Mouse (Mus musculus): ENCODE measurements around the gene Cd46. TPM values are rescaled to one million over a fixed set of nuclear protein-coding genes. Genes with fewer than 3 reads are reported as not detected.
A peak's percentile ranks its signal among the peaks of the same experiment; 100 is the strongest.

Cd46 gene
- total RNA-seq, 1 experiment = 0.40 TPM

- Histone ChIP-seq H3K36me3 (ENCODE audit: control insufficient read depth, insufficient read depth, low read length, poor library complexity, severe bottlenecking) (no peaks in the 10 kb centered on the region; the same call in 1 of the 2 replicates), H3K4me3 (ENCODE audit: insufficient read depth in 1 of 2, low read depth in 1 of 2, low read length in 2 of 2, poor library complexity in 1 of 2, severe bottlenecking in 1 of 2) (peak overlapping the region; percentile 75 to 84), H3K4me1 (ENCODE audit: control insufficient read depth in 2 of 2, insufficient read depth in 2 of 2, low read length in 2 of 2, poor library complexity in 1 of 2) (no peaks in the 10 kb centered on the region), H3K9me3 (ENCODE audit: control insufficient read depth, insufficient read depth, low read depth, low read length) (no peaks in the 10 kb centered on the region), H3K9ac (ENCODE audit: insufficient read depth, low read depth, low read length, poor library complexity, severe bottlenecking) (peak overlapping the region; percentile 91), H3K27ac (ENCODE audit: insufficient read depth, low read depth, low read length, poor library complexity, severe bottlenecking) (no peak overlapping the region)
- TF ChIP-seq CHD2 (IDR thresholded peaks at IDR 0.05; ENCODE audit: low read depth, low read length) (no peak), ZC3H11A (IDR thresholded peaks at IDR 0.05; ENCODE audit: borderline replicate concordance, low read depth, low read length) (no peak), ZNF384 (IDR thresholded peaks at IDR 0.05; ENCODE audit: low read depth, low read length) (no peak), MAFK (IDR thresholded peaks at IDR 0.05; ENCODE audit: insufficient read depth, low read depth, low read length) (no peak)
- in situ Hi-C loops (cut with MboI; ENCODE audit: low sequenced_read_pairs in 2 of 2, unreplicated experiment in 2 of 2) = no loop called here
- DNase-seq (ENCODE audit: low read depth, low spot score) = no peak
These were observed 38.4 kb upstream of the Cd46 start for GRCm38 (mm10) chr1:195130479-195130878.

DNA sequence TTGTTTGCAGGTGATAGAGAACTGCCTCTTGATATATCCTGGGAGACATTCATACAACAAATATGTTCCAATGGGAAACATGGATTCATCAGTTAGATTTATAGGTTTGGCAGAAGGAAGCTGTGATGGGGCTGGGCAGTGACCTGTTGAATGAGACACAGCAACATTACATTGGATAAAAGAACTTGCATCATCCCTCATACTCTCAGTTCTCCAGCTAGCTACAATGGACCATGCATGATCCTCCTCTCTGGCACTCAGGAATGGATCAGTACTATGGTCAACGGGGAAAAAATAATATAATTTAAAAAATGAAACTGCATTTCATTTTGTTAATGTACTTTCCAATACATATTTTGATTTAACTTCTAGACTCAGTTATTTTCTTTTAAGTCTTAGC is 37.8 kb upstream of the Cd46 start:
- no peaks in the 10 kb centered on the region for H3K9me3 ChIP-seq (ENCODE audit: control insufficient read depth, insufficient read depth, low read depth, low read length)
- H3K9ac ChIP-seq (ENCODE audit: insufficient read depth, low read depth, low read length, poor library complexity, severe bottlenecking) = no peak overlapping the region
- DNase-seq (ENCODE audit: low read depth, low spot score) = no peak
- H3K4me3 ChIP-seq (ENCODE audit: insufficient read depth in 1 of 2, low read depth in 1 of 2, low read length in 2 of 2, poor library complexity in 1 of 2, severe bottlenecking in 1 of 2) = no peak overlapping the region
- no peak for TF ChIP-seq CHD2 (IDR thresholded peaks at IDR 0.05; ENCODE audit: low read depth, low read length)
- H3K4me1 ChIP-seq (ENCODE audit: control insufficient read depth in 2 of 2, insufficient read depth in 2 of 2, low read length in 2 of 2, poor library complexity in 1 of 2) = no peaks in the 10 kb centered on the region
- no peak overlapping the region for H3K27ac ChIP-seq (ENCODE audit: insufficient read depth, low read depth, low read length, poor library complexity, severe bottlenecking)
- H3K36me3 ChIP-seq (ENCODE audit: control insufficient read depth, insufficient read depth, low read length, poor library complexity, severe bottlenecking) = no peaks in the 10 kb centered on the region; the same call in 1 of the 2 replicates
- in situ Hi-C loops (cut with MboI; ENCODE audit: low sequenced_read_pairs in 2 of 2, unreplicated experiment in 2 of 2) = no loop called here

GRCm38 (mm10) chr1:195114414-195114813 is 22.4 kb upstream of the Cd46 start:
- Histone ChIP-seq H3K36me3 (ENCODE audit: control insufficient read depth, insufficient read depth, low read length, poor library complexity, severe bottlenecking) (no peaks in the 10 kb centered on the region; the same call in 1 of the 2 replicates), H3K4me3 (ENCODE audit: insufficient read depth in 1 of 2, low read depth in 1 of 2, low read length in 2 of 2, poor library complexity in 1 of 2, severe bottlenecking in 1 of 2) (no peak overlapping the region), H3K4me1 (ENCODE audit: control insufficient read depth in 2 of 2, insufficient read depth in 2 of 2, low read length in 2 of 2, poor library complexity in 1 of 2) (no peaks in the 10 kb centered on the region), H3K9ac (ENCODE audit: insufficient read depth, low read depth, low read length, poor library complexity, severe bottlenecking) (no peak overlapping the region), H3K9me3 (ENCODE audit: control insufficient read depth, insufficient read depth, low read depth, low read length) (no peaks in the 10 kb centered on the region), H3K27ac (ENCODE audit: insufficient read depth, low read depth, low read length, poor library complexity, severe bottlenecking) (no peak overlapping the region)
- DNase-seq (ENCODE audit: low read depth, low spot score) = no peak
- in situ Hi-C loops (cut with MboI; ENCODE audit: low sequenced_read_pairs in 2 of 2, unreplicated experiment in 2 of 2) = no loop called here
- TF ChIP-seq HCFC1 (IDR thresholded peaks at IDR 0.05; ENCODE audit: borderline replicate concordance, insufficient read depth, low read length) (no peak), ZNF384 (IDR thresholded peaks at IDR 0.05; ENCODE audit: low read depth, low read length) (no peak), MAFK (IDR thresholded peaks at IDR 0.05; ENCODE audit: insufficient read depth, low read depth, low read length) (no peak), CHD2 (IDR thresholded peaks at IDR 0.05; ENCODE audit: low read depth, low read length) (no peak), ZC3H11A (IDR thresholded peaks at IDR 0.05; ENCODE audit: borderline replicate concordance, low read depth, low read length) (no peak)

- TF ChIP-seq HCFC1 (IDR thresholded peaks at IDR 0.05; ENCODE audit: borderline replicate concordance, insufficient read depth, low read length) (no peak), ZC3H11A (IDR thresholded peaks at IDR 0.05; ENCODE audit: borderline replicate concordance, low read depth, low read length) (no peak), CHD2 (IDR thresholded peaks at IDR 0.05; ENCODE audit: low read depth, low read length) (no peak), ZNF384 (IDR thresholded peaks at IDR 0.05; ENCODE audit: low read depth, low read length) (no peak), MAFK (IDR thresholded peaks at IDR 0.05; ENCODE audit: insufficient read depth, low read depth, low read length) (no peak)
- no peak for DNase-seq (ENCODE audit: low read depth, low spot score)
- no peak overlapping the region for H3K4me3 ChIP-seq (ENCODE audit: insufficient read depth in 1 of 2, low read depth in 1 of 2, low read length in 2 of 2, poor library complexity in 1 of 2, severe bottlenecking in 1 of 2)
- no peaks in the 10 kb centered on the region; the same call in 1 of the 2 replicates for H3K36me3 ChIP-seq (ENCODE audit: control insufficient read depth, insufficient read depth, low read length, poor library complexity, severe bottlenecking)
- no peak overlapping the region for H3K9ac ChIP-seq (ENCODE audit: insufficient read depth, low read depth, low read length, poor library complexity, severe bottlenecking)
- no peak overlapping the region for H3K27ac ChIP-seq (ENCODE audit: insufficient read depth, low read depth, low read length, poor library complexity, severe bottlenecking)
- H3K4me1 ChIP-seq (ENCODE audit: control insufficient read depth in 2 of 2, insufficient read depth in 2 of 2, low read length in 2 of 2, poor library complexity in 1 of 2) = no peaks in the 10 kb centered on the region
- in situ Hi-C loops (cut with MboI; ENCODE audit: low sequenced_read_pairs in 2 of 2, unreplicated experiment in 2 of 2) = no loop called here
- no peaks in the 10 kb centered on the region for H3K9me3 ChIP-seq (ENCODE audit: control insufficient read depth, insufficient read depth, low read depth, low read length)
These were observed 21.6 kb upstream of the Cd46 start for GRCm38 (mm10) chr1:195113621-195114020.

GRCm38 (mm10) chr1:195100693-195101092 is 8.6 kb upstream of the Cd46 start:
- no peak for DNase-seq (ENCODE audit: low read depth, low spot score)
- Histone ChIP-seq H3K4me3 (ENCODE audit: insufficient read depth in 1 of 2, low read depth in 1 of 2, low read length in 2 of 2, poor library complexity in 1 of 2, severe bottlenecking in 1 of 2) (no peak overlapping the region), H3K9me3 (ENCODE audit: control insufficient read depth, insufficient read depth, low read depth, low read length) (no peaks in the 10 kb centered on the region), H3K4me1 (ENCODE audit: control insufficient read depth in 2 of 2, insufficient read depth in 2 of 2, low read length in 2 of 2, poor library complexity in 1 of 2) (no peaks in the 10 kb centered on the region; a peak in 1 of 4 replicates), H3K36me3 (ENCODE audit: control insufficient read depth, insufficient read depth, low read length, poor library complexity, severe bottlenecking) (no peaks in the 10 kb centered on the region), H3K27ac (ENCODE audit: insufficient read depth, low read depth, low read length, poor library complexity, severe bottlenecking) (no peak overlapping the region), H3K9ac (ENCODE audit: insufficient read depth, low read depth, low read length, poor library complexity, severe bottlenecking) (no peak overlapping the region)
- TF ChIP-seq ZNF384 (IDR thresholded peaks at IDR 0.05; ENCODE audit: low read depth, low read length) (no peak), HCFC1 (IDR thresholded peaks at IDR 0.05; ENCODE audit: borderline replicate concordance, insufficient read depth, low read length) (no peak), CHD2 (IDR thresholded peaks at IDR 0.05; ENCODE audit: low read depth, low read length) (no peak), MAFK (IDR thresholded peaks at IDR 0.05; ENCODE audit: insufficient read depth, low read depth, low read length) (no peak)
- in situ Hi-C loops (cut with MboI; ENCODE audit: low sequenced_read_pairs in 2 of 2, unreplicated experiment in 2 of 2) = no loop called here

Data from ES-E14 (cell line).